Mouse (Mus musculus) layer of hippocampus, postnatal 36 days (tissue): Measurements from ENCODE around the gene Mphosph9. TPM values are rescaled to one million over a fixed set of nuclear protein-coding genes. Genes with fewer than 3 reads are reported as not detected.
"Not testable (repeated sequence)": the region's sequence is repeated elsewhere in the genome, so short reads cannot be mapped to it uniquely, and the experiment has no call there.

Experiments
- DNase-seq, 2 experiments: peaks; one replicate each; pipeline ENCODE4 v3.0.0; 2022
- total RNA-seq, 2 experiments: library from RNA; stranded (reverse); gene quantifications; 2 replicates each; pipeline ENCODE4 v1.2.3; 2021

Gene Mphosph9
- total RNA-seq, 2 experiments from 2014 or later: 16.8 to 20.5 TPM

DNA sequence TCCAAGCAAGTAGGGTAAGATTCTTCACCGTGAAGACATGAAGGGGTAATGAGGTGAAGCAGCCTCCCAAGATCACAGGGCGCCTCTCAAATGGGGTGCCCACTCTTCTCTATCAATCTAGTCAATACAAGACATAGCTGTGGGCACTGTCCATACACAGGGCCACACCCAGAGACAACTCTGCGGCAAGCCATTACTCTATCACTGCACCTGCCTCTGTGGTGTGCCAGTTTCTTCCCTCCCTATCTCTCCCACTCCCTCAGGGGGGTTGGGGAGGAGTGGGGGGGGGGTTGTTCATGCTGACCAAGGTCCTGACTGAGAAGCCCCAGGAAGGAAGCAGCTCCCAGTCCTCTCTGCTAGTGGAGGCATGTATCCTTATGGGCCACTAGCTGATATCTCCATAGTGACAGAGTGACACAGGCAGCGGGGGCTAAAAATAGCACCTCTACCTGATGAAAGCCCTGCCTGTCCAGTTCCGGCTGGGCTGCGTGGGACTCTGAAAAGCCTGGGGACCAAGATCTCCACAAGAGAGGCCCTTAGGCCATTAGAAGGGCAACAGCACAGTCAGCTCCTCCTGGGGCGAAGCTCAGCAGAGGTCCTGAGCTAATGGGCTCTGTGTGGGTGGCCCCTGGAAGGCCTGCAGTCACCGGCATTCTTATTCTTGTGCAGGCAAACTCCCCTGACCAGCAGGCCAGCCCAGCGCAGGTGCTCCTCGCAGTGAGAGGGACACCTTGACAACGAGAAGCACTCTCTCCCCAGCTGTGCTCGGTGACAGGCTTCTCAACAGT is 93.7 kb downstream of the Mphosph9 start:
- DNase-seq: no peak

- DNase-seq: no peak
Observed at GRCm38 (mm10) chr5:124233144-124233465, 94.7 kb downstream of the Mphosph9 start.

- DNase-seq: no peak
Observed at GRCm38 (mm10) chr5:124232360-124233143, 95.2 kb downstream of the Mphosph9 start.

- no peak for DNase-seq
Observed at GRCm38 (mm10) chr5:124230461-124230860, 97.3 kb downstream of the Mphosph9 start.

GRCm38 (mm10) chr5:124227193-124227592 is 100.6 kb downstream of the Mphosph9 start:
- no peak for DNase-seq

DNA sequence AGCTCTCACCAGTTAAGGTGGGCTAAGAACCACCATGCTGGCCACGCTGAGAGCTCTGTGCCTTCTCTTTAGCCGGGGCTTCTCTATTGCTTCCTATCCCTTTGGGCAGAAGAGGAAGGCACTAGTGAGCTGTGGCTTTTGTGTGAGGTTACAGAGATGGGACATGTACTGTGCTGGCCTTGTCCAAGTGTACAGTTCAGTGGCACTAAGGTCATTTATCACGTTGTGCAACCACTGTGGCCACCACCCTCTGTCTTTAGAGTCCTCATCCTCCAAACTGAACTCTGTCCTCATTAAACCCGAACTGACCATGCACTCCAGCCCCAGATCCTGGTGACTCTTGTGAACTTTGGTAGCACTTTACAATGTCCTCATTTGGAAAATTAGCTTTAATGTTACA is 101.3 kb downstream of the Mphosph9 start:
- no peak for DNase-seq

- DNase-seq: no peak
Observed at GRCm38 (mm10) chr5:124225891-124226290, 101.9 kb downstream of the Mphosph9 start.

DNA sequence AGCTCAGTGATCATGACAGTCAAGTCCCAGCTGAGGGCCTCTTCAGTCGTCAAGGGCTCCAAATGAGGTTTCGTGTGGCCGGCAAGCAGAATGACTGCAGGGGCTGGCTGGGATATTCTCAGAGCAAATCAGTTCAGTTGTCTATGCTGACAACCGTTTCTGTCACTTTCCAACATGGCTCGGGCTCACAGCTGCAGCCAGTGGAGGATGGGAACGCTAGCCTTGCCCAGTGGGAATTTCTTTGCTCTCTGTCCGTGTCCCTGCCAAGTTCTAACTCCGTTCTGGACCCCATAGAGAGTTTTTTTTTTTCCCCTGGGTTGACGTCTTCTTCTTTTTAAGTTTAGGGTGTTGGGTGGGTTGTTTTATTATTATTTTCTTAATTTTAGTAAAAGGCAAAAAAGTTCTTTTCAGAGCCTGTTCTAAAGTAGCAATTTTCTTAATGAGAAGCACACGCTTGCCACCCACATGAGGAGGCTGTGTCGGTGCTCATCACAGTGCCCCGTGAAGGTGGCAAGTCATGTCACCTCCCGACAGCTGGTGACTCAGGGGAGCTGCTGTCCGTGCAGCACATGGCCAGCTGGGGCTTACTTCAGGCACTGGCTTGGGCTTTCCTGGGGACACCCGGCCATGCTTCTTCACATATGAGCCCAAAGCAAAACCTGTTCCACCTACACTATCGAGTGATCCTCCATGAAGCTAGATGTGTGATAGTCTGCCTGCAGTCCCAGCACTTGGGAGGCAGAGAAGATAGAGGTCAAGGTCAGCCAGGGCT is 103.3 kb downstream of the Mphosph9 start:
- DNase-seq: no peak

DNA sequence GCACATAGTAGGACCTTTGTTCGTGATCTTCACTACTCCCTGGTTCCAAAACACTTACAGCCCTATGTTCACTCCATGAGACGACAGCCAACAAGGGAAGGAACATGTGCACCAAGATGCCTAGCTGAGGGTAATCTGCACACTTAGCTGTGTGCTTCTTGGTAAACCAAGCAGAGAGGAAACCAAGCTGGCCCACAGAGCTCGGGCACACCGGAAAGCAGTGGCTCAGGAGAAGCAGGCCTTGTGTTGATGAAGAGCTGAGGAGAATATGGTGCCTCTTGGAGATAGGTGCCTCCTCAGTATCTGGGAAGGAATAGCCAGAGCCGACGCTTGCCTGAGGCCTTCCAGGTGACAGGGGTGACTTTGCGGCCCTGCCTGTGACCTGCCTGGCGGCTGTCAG is 104.2 kb downstream of the Mphosph9 start:
- no peak for DNase-seq

GRCm38 (mm10) chr5:124222696-124223095 is 105.1 kb downstream of the Mphosph9 start:
- DNase-seq: no peak

GRCm38 (mm10) chr5:124221736-124222040 is 106.1 kb downstream of the Mphosph9 start:
- DNase-seq: no peak

DNA sequence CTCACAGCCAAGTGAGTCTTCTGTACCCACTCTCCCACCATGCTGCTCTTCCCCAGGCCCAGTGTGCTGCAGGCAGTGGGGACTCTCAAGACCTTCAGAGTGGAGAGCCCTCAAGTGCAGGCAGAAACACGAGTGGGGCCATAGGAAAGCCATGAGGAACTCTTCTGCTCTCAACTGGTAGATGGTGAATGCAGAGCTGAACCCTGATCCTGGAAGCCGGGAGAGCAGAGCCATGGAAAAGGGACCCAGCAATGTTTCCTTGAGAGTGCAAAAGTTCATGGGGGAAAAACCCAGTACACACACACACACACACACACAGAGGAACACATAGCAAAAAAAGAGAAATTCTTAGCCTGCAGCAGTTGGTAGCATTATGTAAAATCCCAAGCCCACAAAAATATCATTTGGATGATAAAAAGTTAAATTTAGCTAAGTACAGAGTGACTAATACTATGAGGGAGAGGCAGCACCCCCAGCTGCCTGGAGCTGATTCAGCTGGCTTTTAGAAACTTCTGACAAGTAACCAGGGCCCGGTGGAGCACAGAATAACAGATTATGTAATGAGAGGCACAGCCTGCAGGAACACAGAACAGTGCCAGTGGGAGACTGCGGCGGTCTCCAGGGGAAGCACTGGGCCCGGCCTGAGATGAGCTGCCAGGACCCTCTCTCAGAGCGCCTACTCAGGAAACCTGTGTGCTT is 106.6 kb downstream of the Mphosph9 start:
- DNase-seq: peak; percentile 81 to 86

DNA sequence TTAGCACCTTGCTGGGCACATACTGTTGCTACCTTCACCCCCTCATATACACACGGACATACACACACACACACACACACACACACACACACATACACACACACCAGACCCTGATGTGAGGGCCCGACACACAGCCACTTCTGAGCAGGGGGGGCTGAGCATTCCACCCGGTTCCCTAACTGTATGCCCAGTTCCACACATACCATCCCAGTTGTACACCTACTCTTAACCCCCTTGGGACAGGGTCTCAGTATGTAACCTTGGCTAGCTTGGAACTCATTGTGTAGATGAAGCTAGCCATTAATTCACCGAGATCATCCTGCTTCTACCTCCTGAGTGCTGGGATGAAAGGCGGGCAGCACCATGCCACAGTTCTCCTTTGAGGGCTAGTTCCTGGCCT is 107.2 kb downstream of the Mphosph9 start:
- DNase-seq: no peak

- no peak for DNase-seq
Observed at GRCm38 (mm10) chr5:124219431-124219830, 108.3 kb downstream of the Mphosph9 start.

- DNase-seq: no peak
Observed at GRCm38 (mm10) chr5:124218986-124219385, 108.8 kb downstream of the Mphosph9 start.

DNA sequence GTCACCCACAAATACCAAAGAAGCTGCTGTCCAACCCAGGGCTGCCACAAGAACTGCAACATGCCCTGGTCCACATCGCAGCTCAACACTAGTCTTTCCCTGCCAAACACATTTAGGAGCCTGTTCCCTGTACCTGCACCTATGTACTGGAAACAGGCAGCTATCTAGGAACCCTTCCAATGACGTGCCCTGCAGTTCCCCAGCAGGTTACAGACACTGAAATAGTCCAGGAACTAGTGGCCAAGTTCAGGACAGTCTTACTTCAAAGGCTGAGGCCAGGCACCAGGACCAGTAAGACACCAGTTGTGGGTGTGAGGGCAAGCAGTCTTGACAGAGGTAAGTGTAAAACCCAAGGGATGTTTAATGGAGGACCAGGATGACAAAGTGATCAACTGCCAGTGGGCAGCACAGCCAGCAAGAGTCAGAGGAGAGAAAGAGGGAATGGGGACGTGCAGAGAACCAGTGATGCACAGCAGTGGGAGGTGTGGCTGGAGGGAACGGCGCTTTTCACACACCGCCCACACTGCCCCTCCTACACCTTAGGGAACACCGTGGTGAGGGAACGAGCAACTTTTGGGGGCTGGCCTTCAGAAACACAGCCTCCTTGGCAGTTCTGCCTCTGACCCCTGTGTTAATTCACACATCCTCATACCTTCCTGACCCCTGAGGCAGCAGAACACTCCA is 110.1 kb downstream of the Mphosph9 start:
- peak in 1 of 2 experiments; percentile 57 for DNase-seq

DNA sequence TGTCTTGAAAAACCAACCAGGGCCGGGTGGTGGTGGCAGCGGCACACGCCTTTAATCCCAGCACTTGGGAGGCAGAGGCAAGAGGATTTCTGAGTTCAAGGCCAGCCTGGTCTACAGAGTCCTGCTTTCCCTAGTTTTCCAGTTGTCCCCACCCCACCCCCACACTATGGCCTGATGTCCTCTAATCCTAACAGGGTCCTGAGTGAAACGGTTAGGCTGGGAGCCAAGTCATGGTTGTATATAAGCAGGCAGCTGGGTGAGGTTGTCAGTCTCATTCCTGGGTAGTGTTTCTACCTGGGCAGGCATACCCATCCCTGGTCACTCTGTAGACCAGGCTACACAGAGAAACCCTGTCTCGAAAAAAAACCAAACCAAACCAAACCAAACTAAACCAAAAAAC is 110.7 kb downstream of the Mphosph9 start:
- DNase-seq: not testable (repeated sequence)

- DNase-seq: no peak
Observed at GRCm38 (mm10) chr5:124216403-124216802, 111.4 kb downstream of the Mphosph9 start.

- no peak for DNase-seq
Observed at GRCm38 (mm10) chr5:124215647-124216046, 112.1 kb downstream of the Mphosph9 start.

GRCm38 (mm10) chr5:124214516-124215145 is 113.1 kb downstream of the Mphosph9 start:
- no peak for DNase-seq
